Mouse (Mus musculus) 3134 (cell line): Measurements from ENCODE around the gene Gm47959.
"Not testable (repeated sequence)": the region's sequence is repeated elsewhere in the genome, so short reads cannot be mapped to it uniquely, and the experiment has no call there.

Source experiments
- DNase-seq: peaks from one replicate; pipeline ENCODE4 v3.0.0-alpha.2; 2011; ENCODE audit warnings: low spot score; ENCODE audit not compliant: insufficient read length; ENCODE audit errors: extremely low read depth

Gm47959 gene

GRCm38 (mm10) chr1:83000306-83000705 is at the start of gene Gm47959:
TSS of gene Gm47959 (plus strand) at chr1:83000548.
- not testable (repeated sequence) for DNase-seq

- DNase-seq, result not testable (repeated sequence)
These were observed 44.4 kb upstream of the Gm47959 start, which contains the start of gene Gm7544 for GRCm38 (mm10) chr1:82955913-82956312. TSS of gene Gm7544 (minus strand) at chr1:82956013.

GRCm38 (mm10) chr1:82959870-82960385 is 40.4 kb upstream of the Gm47959 start, which contains the start of gene Gm47955:
TSS of gene Gm47955 (plus strand) at chr1:82960286.
- no peak for DNase-seq

- no peak for DNase-seq
These were observed 33.9 kb upstream of the Gm47959 start for GRCm38 (mm10) chr1:82966413-82966812.

- DNase-seq, result peak; percentile 11
These were observed 28.3 kb upstream of the Gm47959 start for GRCm38 (mm10) chr1:82972046-82972445.

GRCm38 (mm10) chr1:82973244-82973643 is 27.1 kb upstream of the Gm47959 start:
- DNase-seq, result no peak

GRCm38 (mm10) chr1:82973901-82974300 is 26.4 kb upstream of the Gm47959 start:
- DNase-seq, result no peak

- no peak for DNase-seq
These were observed 26.0 kb upstream of the Gm47959 start for GRCm38 (mm10) chr1:82974342-82974741.

- peak; percentile 12 for DNase-seq
These were observed 24.6 kb upstream of the Gm47959 start for GRCm38 (mm10) chr1:82975750-82976149.

GRCm38 (mm10) chr1:82977840-82978239 is 22.5 kb upstream of the Gm47959 start:
- no peak for DNase-seq

GRCm38 (mm10) chr1:82986738-82987137 is 13.6 kb upstream of the Gm47959 start:
- DNase-seq, result no peak

- DNase-seq, result peak; percentile 17
These were observed 12.7 kb upstream of the Gm47959 start for GRCm38 (mm10) chr1:82987530-82988198.

GRCm38 (mm10) chr1:82991062-82991461 is 9.3 kb upstream of the Gm47959 start:
- DNase-seq, result no peak

GRCm38 (mm10) chr1:82991596-82991995 is 8.8 kb upstream of the Gm47959 start:
- DNase-seq, result no peak

- DNase-seq, result no peak
These were observed 8.3 kb upstream of the Gm47959 start for GRCm38 (mm10) chr1:82992093-82992492.

- no peak for DNase-seq
These were observed 6.4 kb upstream of the Gm47959 start for GRCm38 (mm10) chr1:82993947-82994346.

- DNase-seq, result no peak
These were observed 6.2 kb downstream of the Gm47959 start for GRCm38 (mm10) chr1:83006218-83007179.

GRCm38 (mm10) chr1:83007471-83007870 is 7.1 kb downstream of the Gm47959 start:
- no peak for DNase-seq

- no peak for DNase-seq
These were observed 14.1 kb downstream of the Gm47959 start for GRCm38 (mm10) chr1:83014477-83014876.

GRCm38 (mm10) chr1:83015329-83015879 is 15.1 kb downstream of the Gm47959 start:
- DNase-seq, result no peak

GRCm38 (mm10) chr1:83016556-83016955 is 16.2 kb downstream of the Gm47959 start:
- DNase-seq, result no peak
